Mouse (Mus musculus) heart, embryonic 13.5 days (tissue): ENCODE results near the gene Ncapd3. TPM values are rescaled to one million over a fixed set of nuclear protein-coding genes. Genes with fewer than 3 reads are reported as not detected.

Source experiments
- ATAC-seq: fragments of 200-750 bp; cut with Nextera tagmentation; 2 replicates; pipeline ENCODE4 v1.8.0; 2017; ENCODE audit warnings: moderate TSS enrichment; ENCODE audit not compliant: insufficient number of reproducible peaks, low FRiP score, low TSS enrichment; ENCODE audit errors: extremely low read depth
- H3K27ac ChIP-seq: fragments of 300-500 bp; sonication (generic); replicated peaks from 2 replicates; pipeline ENCODE4 v1.5.1; 2015; ENCODE audit warnings: moderate library complexity, mild to moderate bottlenecking, inconsistent platforms
- H3K27me3 ChIP-seq: fragments of 300-500 bp; sonication (generic); replicated peaks from 2 replicates; pipeline ENCODE4 v1.6.1; 2015; ENCODE audit warnings: mild to moderate bottlenecking, inconsistent platforms
- H3K36me3 ChIP-seq: fragments of 300-500 bp; sonication (generic); 2 replicates; pipeline ENCODE4 v1.6.1; 2015; ENCODE audit warnings: mild to moderate bottlenecking, inconsistent platforms
- H3K4me1 ChIP-seq: fragments of 300-500 bp; sonication (generic); 2 replicates; pipeline ENCODE4 v1.6.1; 2015; ENCODE audit warnings: inconsistent platforms
- H3K4me2 ChIP-seq: fragments of 300-500 bp; sonication (generic); 2 replicates; pipeline ENCODE4 v1.6.1; 2015; ENCODE audit warnings: inconsistent platforms, mild to moderate bottlenecking, moderate library complexity
- H3K4me3 ChIP-seq: fragments of 300-500 bp; sonication (generic); 2 replicates; pipeline ENCODE4 v1.5.1; 2015; ENCODE audit warnings: moderate library complexity, mild to moderate bottlenecking, inconsistent platforms
- H3K9ac ChIP-seq: fragments of 300-500 bp; sonication (generic); 2 replicates; pipeline ENCODE4 v1.6.1; 2015; ENCODE audit warnings: inconsistent platforms, mild to moderate bottlenecking, moderate library complexity
- H3K9me3 ChIP-seq: fragments of 300-500 bp; sonication (generic); 2 replicates; pipeline ENCODE4 v1.6.1; 2016; ENCODE audit warnings: inconsistent platforms
- WGBS: fragments of 180-500 bp; shearing (Covaris S2); methylation state at CpG from one replicate; pipeline ENCODE4 v1.1.7; 2015; ENCODE audit warnings: mixed read lengths; 5-methylcytosine and 5-hydroxymethylcytosine counted together
- polyA plus RNA-seq: library from polyadenylated mRNA; unstranded; fragments of >200 nt; fragmentation: Nextera tagmentation; extraction: Ambion mirVana; gene quantifications from 2 replicates; pipeline ENCODE4 v1.2.1, GENCODE M21; 2015

Gene Ncapd3
- polyA plus RNA-seq, 1 experiment from 2014 or later, result 16.5 TPM

DNA sequence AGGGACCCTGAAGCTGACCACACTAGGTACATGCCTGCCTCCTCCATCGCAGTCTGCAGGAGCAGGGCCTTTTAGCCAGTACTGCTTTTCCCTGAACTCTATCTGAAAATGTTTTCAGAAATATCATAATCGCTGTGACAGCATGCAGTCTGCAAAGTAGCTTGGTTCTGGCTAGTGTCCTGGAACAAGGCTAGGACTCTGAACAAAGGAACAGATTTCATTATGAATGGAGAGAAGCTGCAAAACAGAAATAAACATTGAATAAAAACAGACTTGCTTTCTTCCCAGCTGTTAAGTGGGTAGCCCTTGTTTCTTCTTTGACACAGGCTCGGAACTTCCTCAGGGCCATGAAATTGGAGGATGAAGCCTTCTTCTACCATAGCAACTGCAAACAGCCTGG is 24.7 kb upstream of the Ncapd3 start:
- Histone ChIP-seq H3K4me3 (no peak overlapping the region), H3K4me2 (no peak overlapping the region), H3K4me1 (peaks cover 12% of the 10 kb centered on the region), H3K27me3 (no peaks in the 10 kb centered on the region), H3K9ac (no peak overlapping the region), H3K36me3 (peaks cover 80% of the 10 kb centered on the region), H3K9me3 (no peaks in the 10 kb centered on the region), H3K27ac (no peak overlapping the region)
- 88% methylated on average over 3 of the region's 3 CpGs for WGBS
- ATAC-seq, result no peak

GRCm38 (mm10) chr9:27005933-27006332 is 24.0 kb upstream of the Ncapd3 start:
- 85% methylated on average over 1 of the region's 1 CpGs for WGBS
- ATAC-seq, result no peak
- H3K27me3 ChIP-seq, result no peaks in the 10 kb centered on the region
- no peak overlapping the region for H3K4me3 ChIP-seq
- H3K36me3 ChIP-seq, result peaks cover 86% of the 10 kb centered on the region
- no peak overlapping the region for H3K27ac ChIP-seq
- no peaks in the 10 kb centered on the region for H3K9me3 ChIP-seq
- H3K4me2 ChIP-seq, result no peak overlapping the region
- no peak overlapping the region for H3K9ac ChIP-seq
- peaks cover 5% of the 10 kb centered on the region for H3K4me1 ChIP-seq

DNA sequence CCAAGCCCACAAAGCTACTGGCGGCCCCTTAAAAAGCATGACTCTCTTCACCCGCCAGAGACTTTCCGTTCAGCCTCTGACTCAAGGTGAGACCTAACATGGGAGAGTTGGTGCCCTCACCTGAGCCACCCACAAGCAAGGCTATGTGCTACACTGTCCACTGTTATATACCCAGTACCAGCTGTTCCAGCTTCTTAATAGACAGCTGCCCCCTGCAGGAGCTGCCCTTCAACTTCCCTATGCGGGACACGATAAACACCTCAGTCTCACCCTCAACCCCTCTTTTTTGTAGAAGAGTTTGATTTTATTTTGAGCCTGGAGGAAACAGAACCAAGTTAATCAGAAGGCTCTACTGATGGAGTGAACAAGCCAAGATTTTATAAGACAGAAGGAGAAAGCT is 23.1 kb upstream of the Ncapd3 start:
- no peaks in the 10 kb centered on the region for H3K4me1 ChIP-seq
- H3K27ac ChIP-seq, result no peak overlapping the region
- H3K36me3 ChIP-seq, result peaks cover 95% of the 10 kb centered on the region
- WGBS, result 90% methylated on average over 5 of the region's 5 CpGs
- H3K4me2 ChIP-seq, result no peak overlapping the region
- no peak overlapping the region for H3K4me3 ChIP-seq
- no peaks in the 10 kb centered on the region for H3K27me3 ChIP-seq
- no peaks in the 10 kb centered on the region for H3K9me3 ChIP-seq
- ATAC-seq, result no peak
- no peak overlapping the region for H3K9ac ChIP-seq

GRCm38 (mm10) chr9:27009231-27009630 is 20.7 kb upstream of the Ncapd3 start:
- ATAC-seq, result no peak
- no peak overlapping the region for H3K4me2 ChIP-seq
- H3K4me3 ChIP-seq, result no peak overlapping the region
- 73% methylated on average over 5 of the region's 5 CpGs for WGBS
- no peak overlapping the region for H3K9ac ChIP-seq
- no peaks in the 10 kb centered on the region for H3K27me3 ChIP-seq
- no peaks in the 10 kb centered on the region for H3K9me3 ChIP-seq
- H3K36me3 ChIP-seq, result peaks cover 99% of the 10 kb centered on the region
- no peaks in the 10 kb centered on the region for H3K4me1 ChIP-seq
- H3K27ac ChIP-seq, result no peak overlapping the region

DNA sequence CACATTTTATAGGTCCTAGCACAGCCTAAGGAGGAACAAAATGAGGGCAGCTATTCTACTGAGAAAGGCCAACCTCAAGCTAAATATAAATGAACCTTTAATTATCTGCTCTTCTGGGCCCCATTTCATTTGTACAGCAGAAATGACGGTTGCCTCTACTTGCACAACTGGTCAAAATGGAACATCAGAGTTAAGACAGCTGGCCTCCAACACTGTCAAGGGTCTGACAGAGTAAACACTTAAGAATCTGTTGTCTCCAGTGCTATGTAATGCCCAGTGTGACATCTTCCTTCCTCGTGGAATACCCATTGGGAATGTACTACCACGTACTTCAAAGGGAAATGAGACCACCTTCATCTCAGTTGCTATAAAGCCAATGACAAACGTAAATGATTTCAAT is 18.4 kb upstream of the Ncapd3 start:
- peaks cover 99% of the 10 kb centered on the region for H3K36me3 ChIP-seq
- no peaks in the 10 kb centered on the region for H3K4me1 ChIP-seq
- no peak overlapping the region for H3K4me3 ChIP-seq
- H3K9ac ChIP-seq, result no peak overlapping the region
- no peaks in the 10 kb centered on the region for H3K9me3 ChIP-seq
- H3K27me3 ChIP-seq, result no peaks in the 10 kb centered on the region
- H3K4me2 ChIP-seq, result no peak overlapping the region
- 83% methylated on average over 4 of the region's 4 CpGs for WGBS
- no peak overlapping the region for H3K27ac ChIP-seq
- no peak for ATAC-seq

- no peaks in the 10 kb centered on the region for H3K9me3 ChIP-seq
- no peak overlapping the region for H3K4me2 ChIP-seq
- no peak for ATAC-seq
- no peak overlapping the region for H3K27ac ChIP-seq
- no peaks in the 10 kb centered on the region for H3K4me1 ChIP-seq
- no peak overlapping the region for H3K9ac ChIP-seq
- 94% methylated on average over 10 of the region's 10 CpGs for WGBS
- no peaks in the 10 kb centered on the region for H3K27me3 ChIP-seq
- no peak overlapping the region for H3K4me3 ChIP-seq
- H3K36me3 ChIP-seq, result peaks cover 67% of the 10 kb centered on the region
Observed at GRCm38 (mm10) chr9:27018961-27019360, 11.0 kb upstream of the Ncapd3 start.

DNA sequence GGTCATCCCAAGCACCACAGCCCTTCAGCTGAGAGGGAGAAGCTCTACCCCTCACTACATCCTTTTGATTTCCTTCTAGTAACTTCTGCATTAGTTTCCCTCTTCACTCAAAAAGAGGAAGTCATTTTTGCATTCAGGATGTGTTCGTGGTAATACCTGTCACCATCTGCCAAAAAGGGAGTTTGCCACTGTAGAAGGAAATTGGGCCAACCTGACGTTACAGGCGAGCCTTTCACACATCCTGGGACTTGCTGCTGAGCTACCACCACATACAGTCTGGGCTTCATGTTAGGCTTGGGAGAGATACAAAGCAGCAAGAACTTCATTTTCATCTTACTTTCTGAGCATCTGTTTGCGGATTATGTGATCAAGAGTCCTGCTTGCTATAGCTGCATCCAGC is 6.3 kb upstream of the Ncapd3 start:
- Histone ChIP-seq H3K4me1 (peaks cover 25% of the 10 kb centered on the region), H3K9ac (no peak overlapping the region), H3K9me3 (no peaks in the 10 kb centered on the region), H3K4me2 (no peak overlapping the region), H3K27ac (no peak overlapping the region), H3K36me3 (peaks cover 37% of the 10 kb centered on the region), H3K4me3 (no peak overlapping the region), H3K27me3 (no peaks in the 10 kb centered on the region)
- WGBS, result 83% methylated on average over 4 of the region's 4 CpGs
- ATAC-seq, result no peak

DNA sequence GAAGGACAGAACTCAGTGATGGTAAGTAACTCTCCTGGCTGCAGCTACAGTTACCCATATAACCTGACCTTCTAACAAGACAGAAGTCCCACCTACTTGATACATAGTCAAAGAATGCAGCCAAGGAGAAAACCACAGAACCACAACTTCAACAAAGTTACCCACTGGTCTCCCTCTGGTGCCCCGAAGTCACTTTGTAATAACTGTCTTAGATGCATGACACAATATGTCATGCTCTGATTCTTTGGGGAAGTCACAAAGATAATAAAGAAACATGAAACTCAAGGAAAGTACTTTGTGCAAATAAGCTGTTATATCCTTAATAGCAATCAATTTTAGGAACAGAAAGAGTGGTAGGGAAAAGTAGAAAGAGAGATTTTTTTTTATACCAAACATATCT is 3.3 kb upstream of the Ncapd3 start:
- H3K27me3 ChIP-seq, result no peaks in the 10 kb centered on the region
- H3K4me3 ChIP-seq, result peak overlapping the region; percentile 8; the same call in 1 of the 2 replicates
- H3K9me3 ChIP-seq, result no peaks in the 10 kb centered on the region
- no peak overlapping the region for H3K27ac ChIP-seq
- WGBS, result 67% methylated on average over 1 of the region's 1 CpGs
- peaks cover 39% of the 10 kb centered on the region for H3K4me1 ChIP-seq
- no peak for ATAC-seq
- H3K4me2 ChIP-seq, result peak overlapping the region; percentile 97
- H3K9ac ChIP-seq, result no peak overlapping the region
- peaks cover 26% of the 10 kb centered on the region for H3K36me3 ChIP-seq

GRCm38 (mm10) chr9:27029022-27029827 is 750 bp upstream of the Ncapd3 start:
- H3K4me2 ChIP-seq, result peak overlapping the region; percentile 97
- H3K36me3 ChIP-seq, result peaks cover 18% of the 10 kb centered on the region
- under 1% methylated on average over 52 of the region's 52 CpGs for WGBS
- H3K27ac ChIP-seq, result peak overlapping the region; percentile 93
- H3K4me1 ChIP-seq, result peaks cover 48% of the 10 kb centered on the region
- ATAC-seq, result peak; percentile 7; the same call in 1 of the 2 replicates
- no peaks in the 10 kb centered on the region for H3K9me3 ChIP-seq
- peak overlapping the region; percentile 99 for H3K4me3 ChIP-seq
- H3K27me3 ChIP-seq, result no peaks in the 10 kb centered on the region
- peak overlapping the region; percentile 99 for H3K9ac ChIP-seq

DNA sequence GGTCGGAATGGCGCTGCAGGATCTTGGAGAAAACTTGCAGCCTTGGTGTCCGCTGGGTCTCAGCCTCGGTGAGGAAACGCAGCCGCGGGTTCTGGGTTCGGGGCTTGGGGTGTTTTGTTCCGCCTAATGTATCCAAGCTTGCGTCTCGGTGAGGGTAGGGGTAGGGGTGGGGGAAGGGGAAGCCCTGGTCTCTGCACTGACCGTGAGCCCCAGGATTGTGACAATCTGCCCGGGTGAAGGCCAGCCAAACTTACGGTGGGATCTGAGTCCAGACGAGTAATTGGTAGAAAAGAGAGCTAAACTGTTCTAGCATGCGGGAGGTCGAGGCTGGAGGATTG is 757 bp downstream of the Ncapd3 start:
- peaks cover 11% of the 10 kb centered on the region for H3K36me3 ChIP-seq
- peak overlapping the region; percentile 91 for H3K9ac ChIP-seq
- no peaks in the 10 kb centered on the region for H3K9me3 ChIP-seq
- H3K4me3 ChIP-seq, result peak overlapping the region; percentile 99
- peaks cover 48% of the 10 kb centered on the region for H3K4me1 ChIP-seq
- H3K4me2 ChIP-seq, result peak overlapping the region; percentile 97
- WGBS, result under 1% methylated on average over 17 of the region's 17 CpGs
- no peaks in the 10 kb centered on the region for H3K27me3 ChIP-seq
- no peak for ATAC-seq
- H3K27ac ChIP-seq, result no peak overlapping the region

DNA sequence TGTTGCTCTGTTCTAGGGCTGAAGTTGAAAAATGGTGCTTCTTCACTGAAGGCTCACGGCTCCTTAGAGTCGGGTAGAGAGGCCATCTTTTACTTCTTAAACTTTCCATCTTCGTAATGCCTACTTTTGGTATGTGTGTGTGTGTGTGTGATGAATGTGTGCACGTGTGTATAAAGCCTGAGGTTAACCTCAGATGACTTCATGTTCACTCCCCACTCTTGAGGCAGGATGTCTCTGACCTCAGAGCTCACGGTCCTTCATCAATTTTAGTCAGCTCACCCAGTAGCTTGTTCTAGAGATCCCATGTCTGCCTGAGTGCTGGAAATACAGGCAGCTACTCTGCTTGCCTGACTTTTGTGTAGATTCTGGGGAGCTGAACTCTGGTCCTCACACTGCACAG is 13.9 kb downstream of the Ncapd3 start:
- Histone ChIP-seq H3K4me2 (no peak overlapping the region), H3K27ac (no peak overlapping the region), H3K27me3 (no peaks in the 10 kb centered on the region), H3K9ac (no peak overlapping the region), H3K9me3 (no peaks in the 10 kb centered on the region), H3K4me1 (no peaks in the 10 kb centered on the region), H3K36me3 (peaks cover 96% of the 10 kb centered on the region), H3K4me3 (no peak overlapping the region)
- ATAC-seq, result no peak
- 90% methylated on average over 5 of the region's 5 CpGs for WGBS

DNA sequence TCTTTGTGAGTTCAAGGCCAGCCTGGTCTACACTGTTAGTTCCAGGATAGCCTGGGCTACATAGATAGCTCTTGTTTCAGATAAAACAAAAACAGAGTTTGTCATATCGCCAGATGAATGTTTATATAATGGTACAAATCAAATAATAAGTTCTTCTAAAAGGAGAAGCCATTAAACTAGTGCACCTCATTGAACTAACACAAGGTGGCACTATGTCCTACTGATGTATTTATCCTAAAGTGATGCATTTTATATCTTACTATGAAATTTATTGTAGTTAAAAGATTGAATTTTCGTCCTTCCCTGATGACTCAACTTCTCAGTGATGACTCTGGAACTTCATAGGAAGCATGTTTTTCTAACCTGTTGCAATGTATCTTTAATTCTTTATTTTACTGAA is 19.5 kb downstream of the Ncapd3 start:
- H3K9ac ChIP-seq, result no peak overlapping the region
- H3K4me3 ChIP-seq, result no peak overlapping the region
- H3K4me2 ChIP-seq, result no peak overlapping the region
- no peaks in the 10 kb centered on the region for H3K27me3 ChIP-seq
- H3K4me1 ChIP-seq, result no peaks in the 10 kb centered on the region
- H3K36me3 ChIP-seq, result peaks cover 97% of the 10 kb centered on the region
- no peak for ATAC-seq
- WGBS, result 88% methylated on average over 2 of the region's 2 CpGs
- H3K27ac ChIP-seq, result no peak overlapping the region
- no peaks in the 10 kb centered on the region for H3K9me3 ChIP-seq
